Comparison of ENCODE assay signal across 11 mouse cellular contexts in genomic region chr17:15535162-15535800, GRCm38 (mm10). TPM values are rescaled to one million over a fixed set of nuclear protein-coding genes. Genes with fewer than 3 reads are reported as not detected.
A peak's percentile ranks its signal among the peaks of the same experiment; 100 is the strongest.
DNase-seq lines count a peak whose midpoint lies in the region; ATAC-seq lines count a peak whose summit lies in the region.
"Had no signal": no experiment of that assay in that cellular context is flagged by ENCODE, and none has a peak within 500 bp of the region (broad histone marks: within the 10 kb centered on the region; RNA-seq: fewer than 3 reads in every experiment).

No protein-coding gene starts in this region.

- intact Hi-C loops in left cerebral cortex, postnatal 4 days (cut with DNase I) = no loop called here

- H3K4me3 ChIP-seq in forebrain, embryonic 14.5 days (ENCODE audit: low read depth, low read length) = no peak overlapping the region
- no peak overlapping the region for H3K4me3 ChIP-seq in forebrain, embryonic 11.5 days (ENCODE audit: low read depth, low read length)

- DNase-seq in forebrain, embryonic 14.5 days (ENCODE audit: low spot score) = peak; percentile 46
- DNase-seq in forebrain, embryonic 11.5 days (ENCODE audit: low spot score) = no peak
- peak; percentile 37 for DNase-seq in left cerebral cortex, adult 11 months (ENCODE audit: low spot score)
- DNase-seq in left cerebral cortex, postnatal 4 days = no peak
- peak; percentile 87 for DNase-seq in brain, adult 2 months (ENCODE audit: low read depth, low spot score)
- DNase-seq in thymus, postnatal 10 days (ENCODE audit: low spot score in 2 of 2) = no peak
- DNase-seq in kidney, adult 11 months = no peak

- WGBS in forebrain, embryonic 14.5 days = 65% methylated on average over 10 of the region's 11 CpGs
- WGBS in forebrain, embryonic 11.5 days = 65% methylated on average over 11 of the region's 11 CpGs

- no peaks in the 10 kb centered on the region for H3K36me3 ChIP-seq in forebrain, embryonic 14.5 days (ENCODE audit: control insufficient read depth, insufficient read depth, low read length)
- no peaks in the 10 kb centered on the region for H3K36me3 ChIP-seq in forebrain, embryonic 11.5 days (ENCODE audit: control insufficient read depth, insufficient read depth, low read length)
- H3K36me3 ChIP-seq: embryonic facial prominence, embryonic 15.5 days; heart, embryonic 10.5 days; midbrain, embryonic 15.5 days had no signal

- no peaks in the 10 kb centered on the region for H3K9me3 ChIP-seq in forebrain, embryonic 14.5 days (replicated peaks; ENCODE audit: control insufficient read depth, low read length)
- no peaks in the 10 kb centered on the region for H3K9me3 ChIP-seq in forebrain, embryonic 11.5 days (ENCODE audit: control insufficient read depth, low read length)
- H3K9me3 ChIP-seq: heart, embryonic 10.5 days; midbrain, embryonic 15.5 days had no signal

- no peak overlapping the region for H3K27ac ChIP-seq in forebrain, embryonic 14.5 days (ENCODE audit: low read depth, low read length)
- no peak overlapping the region for H3K27ac ChIP-seq in forebrain, embryonic 11.5 days (ENCODE audit: low read depth, low read length)
- H3K27ac ChIP-seq: embryonic facial prominence, embryonic 15.5 days; heart, embryonic 10.5 days; midbrain, embryonic 15.5 days had no signal

- H3K27me3 ChIP-seq in forebrain, embryonic 14.5 days (replicated peaks; ENCODE audit: control insufficient read depth, insufficient read depth, low read length) = peaks cover 3% of the 10 kb centered on the region; the same call in 1 of the 2 replicates
- peaks cover 8% of the 10 kb centered on the region for H3K27me3 ChIP-seq in forebrain, embryonic 11.5 days (ENCODE audit: control insufficient read depth, insufficient read depth, low read length)

- H3K4me2 ChIP-seq in forebrain, embryonic 14.5 days (ENCODE audit: low read length) = no peak overlapping the region
- H3K4me2 ChIP-seq in forebrain, embryonic 11.5 days (ENCODE audit: low read depth, low read length, severe bottlenecking) = no peak overlapping the region

- H3K9ac ChIP-seq in forebrain, embryonic 14.5 days (ENCODE audit: low read length) = no peak overlapping the region
- no peak overlapping the region for H3K9ac ChIP-seq in forebrain, embryonic 11.5 days (ENCODE audit: low read length)
- H3K9ac ChIP-seq: embryonic facial prominence, embryonic 15.5 days; midbrain, embryonic 15.5 days had no signal

- 0 out of 2 replicates have a peak, but pooled peaks cover 2% of the 10 kb centered on the region for H3K4me1 ChIP-seq in forebrain, embryonic 14.5 days (ENCODE audit: control insufficient read depth, insufficient read depth, low read length)
- H3K4me1 ChIP-seq in forebrain, embryonic 11.5 days (replicated peaks; ENCODE audit: control insufficient read depth, insufficient read depth, low read length) = no peaks in the 10 kb centered on the region
- H3K4me1 ChIP-seq: embryonic facial prominence, embryonic 15.5 days had no signal

- 0 out of 2 replicates have a peak, but pooled peaks have one; percentile 44 for ATAC-seq in forebrain, embryonic 14.5 days
- no peak for ATAC-seq in forebrain, embryonic 11.5 days (replicated peaks; ENCODE audit: low FRiP score)
- ATAC-seq in neutrophil, adult 5-6 weeks (ENCODE audit: extremely low read depth, insufficient number of reproducible peaks, low FRiP score, poor library complexity, severe bottlenecking) = 0 out of 2 replicates have a peak, but pooled peaks have one; percentile 9

RNA-seq across cellular contexts. Expression of gene Pdcd2, which starts 8.2 kb away (rescaled TPM):
- 64.4 and 68.5 TPM in 2 replicates for polyA plus RNA-seq in forebrain, embryonic 14.5 days (2014; fragmentation: Nextera tagmentation; extraction: Ambion mirVana)
- 51.6 and 53.0 TPM in 2 replicates for polyA plus RNA-seq in forebrain, embryonic 11.5 days (2014; fragmentation: Nextera tagmentation; extraction: Ambion mirVana)
- 10 to 100 TPM; 23.2 to 24.3 TPM for total RNA-seq in left cerebral cortex, postnatal 4 days (2021)
- total RNA-seq in neutrophil, adult 5-6 weeks (2017) = 43.8 and 57.3 TPM in 2 replicates

RNA-seq across cellular contexts. Expression of gene Prdm9, which starts 28.9 kb away (rescaled TPM):
- polyA plus RNA-seq in forebrain, embryonic 14.5 days (2014; fragmentation: Nextera tagmentation; extraction: Ambion mirVana) = 0.77 TPM in 2 replicates
- polyA plus RNA-seq in forebrain, embryonic 11.5 days (2014; fragmentation: Nextera tagmentation; extraction: Ambion mirVana) = 1.2 and 1.3 TPM in 2 replicates
- 1 to 10 TPM; 2.8 to 3.2 TPM for total RNA-seq in left cerebral cortex, postnatal 4 days (2021)
- 21.0 and 22.5 TPM in 2 replicates for total RNA-seq in neutrophil, adult 5-6 weeks (2017)

RNA-seq across cellular contexts. Expression of gene Tbp, which starts 35.6 kb away (rescaled TPM):
- 77.2 and 82.5 TPM in 2 replicates for polyA plus RNA-seq in forebrain, embryonic 14.5 days (2014; fragmentation: Nextera tagmentation; extraction: Ambion mirVana)
- polyA plus RNA-seq in forebrain, embryonic 11.5 days (2014; fragmentation: Nextera tagmentation; extraction: Ambion mirVana) = 79.6 and 80.4 TPM in 2 replicates
- total RNA-seq in left cerebral cortex, postnatal 4 days (2021) = 10 to 100 TPM; 38.1 to 38.4 TPM
- total RNA-seq in neutrophil, adult 5-6 weeks (2017) = 51.9 and 63.9 TPM in 2 replicates

RNA-seq across cellular contexts. Expression of gene Psmb1, which starts 35.7 kb away (rescaled TPM):
- 283 and 324 TPM in 2 replicates for polyA plus RNA-seq in forebrain, embryonic 14.5 days (2014; fragmentation: Nextera tagmentation; extraction: Ambion mirVana)
- 244 and 247 TPM in 2 replicates for polyA plus RNA-seq in forebrain, embryonic 11.5 days (2014; fragmentation: Nextera tagmentation; extraction: Ambion mirVana)
- 100 to 1,000 TPM; 135 to 138 TPM for total RNA-seq in left cerebral cortex, postnatal 4 days (2021)
- total RNA-seq in neutrophil, adult 5-6 weeks (2017) = 123 and 139 TPM in 2 replicates

Comparison
In these comparisons a context has a peak if more than half of its experiments do, and no peak if none do; other contexts are left out.
1. DNase-seq: peak in forebrain, embryonic 14.5 days (single experiment), left cerebral cortex, adult 11 months (single experiment) and brain, adult 2 months (single experiment); none in forebrain, embryonic 11.5 days (single experiment), left cerebral cortex, postnatal 4 days (single experiment), thymus, postnatal 10 days (0 of 2) and kidney, adult 11 months (single experiment).